Mouse (Mus musculus): ENCODE measurements at regions not wholly inside any gene's neighbourhood (a gene's known extent, or its start where the extent isn't known, plus 50 kb on each side); places are given as distances from the start of the nearest gene placed in this dataset.

DNA sequence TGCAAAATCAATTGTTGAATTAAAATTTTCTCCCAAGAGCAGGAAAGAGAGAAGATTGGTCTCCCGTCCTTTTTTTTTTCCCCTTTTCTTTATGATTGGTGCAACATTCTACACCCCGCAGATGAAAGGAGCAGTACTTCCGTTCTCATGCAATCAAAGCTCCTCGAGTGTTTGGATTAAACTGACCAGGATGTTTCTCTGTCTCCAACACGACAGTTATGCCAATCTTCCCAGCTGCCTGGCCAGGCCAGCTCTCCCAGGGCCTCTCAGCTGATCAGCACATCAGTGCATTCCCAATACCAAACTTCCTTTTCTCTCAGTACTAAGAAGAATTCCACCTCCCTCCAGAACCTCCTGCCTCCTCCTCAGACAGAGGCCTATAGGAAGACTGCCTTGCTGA lies 52.7 kb upstream of the Pde5a start:
- no peak overlapping the region for H3K4me3 ChIP-seq (ENCODE audit: low read depth, low read length)
- H3K27me3 ChIP-seq (replicated peaks; ENCODE audit: insufficient read depth, low read length): no peaks in the 10 kb centered on the region
- TF ChIP-seq CTCF (IDR thresholded peaks at IDR 0.05) (no peak), EP300 (IDR thresholded peaks at IDR 0.05) (peak; percentile 65)
- ATAC-seq (peak; percentile 84), DNase-seq (ENCODE audit: low spot score) (peak; percentile 65)
- H3K27ac ChIP-seq (ENCODE audit: low read length): peak overlapping the region; percentile 62; the same call in 1 of the 2 replicates
- no peak overlapping the region for H3K4me2 ChIP-seq (replicated peaks; ENCODE audit: low read depth, low read length)
- no peaks in the 10 kb centered on the region for H3K9me3 ChIP-seq (ENCODE audit: low read length)
- H3K9ac ChIP-seq (replicated peaks; ENCODE audit: low read depth): no peak overlapping the region
- H3K36me3 ChIP-seq (ENCODE audit: insufficient read depth, low read length): no peaks in the 10 kb centered on the region
- H3K4me1 ChIP-seq (ENCODE audit: insufficient read depth, low read depth, low read length): no peaks in the 10 kb centered on the region
- 9% methylated on average over 5 of the region's 5 CpGs for WGBS

DNA sequence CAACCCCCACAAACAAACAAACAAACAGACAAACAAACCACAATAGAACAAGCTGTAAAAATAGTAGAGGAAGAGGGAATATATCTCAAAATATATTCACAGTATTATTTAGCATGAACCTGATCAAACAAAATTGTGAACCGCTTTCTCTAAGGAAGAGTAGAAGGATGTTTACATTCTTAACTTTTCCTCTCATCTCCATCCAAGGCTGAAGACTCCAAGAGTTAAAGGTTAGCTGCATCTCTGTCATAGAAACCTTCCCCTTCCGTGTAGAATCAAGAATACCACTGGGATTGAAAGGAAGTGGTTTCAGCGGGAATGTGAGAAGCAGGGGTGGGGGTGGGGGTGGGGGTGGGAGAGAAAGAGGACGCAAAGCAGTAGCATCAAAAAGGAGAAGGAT lies 51.9 kb upstream of the Pde5a start:
- WGBS: 22% methylated on average over 3 of the region's 4 CpGs

More for the DNA sequence above, 51.9 kb upstream of the Pde5a start:
- Histone ChIP-seq H3K27ac (ENCODE audit: low read length) (no peak overlapping the region), H3K4me3 (ENCODE audit: low read depth, low read length) (no peak overlapping the region), H3K9me3 (ENCODE audit: low read length) (no peaks in the 10 kb centered on the region), H3K27me3 (replicated peaks; ENCODE audit: insufficient read depth, low read length) (no peaks in the 10 kb centered on the region), H3K9ac (replicated peaks; ENCODE audit: low read depth) (no peak overlapping the region), H3K4me2 (replicated peaks; ENCODE audit: low read depth, low read length) (no peak overlapping the region), H3K36me3 (ENCODE audit: insufficient read depth, low read length) (no peaks in the 10 kb centered on the region), H3K4me1 (ENCODE audit: insufficient read depth, low read depth, low read length) (no peaks in the 10 kb centered on the region)
- peak; percentile 43 for ATAC-seq
- DNase-seq (ENCODE audit: low spot score): peak; percentile 17
- TF ChIP-seq CTCF (IDR thresholded peaks at IDR 0.05): no peak
- no peak for TF ChIP-seq EP300 (IDR thresholded peaks at IDR 0.05)
